Mouse (Mus musculus) NIH3T3 (cell line): ENCODE data around the gene Csad.
"Not testable (repeated sequence)": the region's sequence is repeated elsewhere in the genome, so short reads cannot be mapped to it uniquely, and the experiment has no call there.

Source experiments
- DNase-seq: peaks from one replicate; pipeline ENCODE4 v3.0.0-alpha.2; 2012; ENCODE audit warnings: low read depth

Gene Csad

DNA sequence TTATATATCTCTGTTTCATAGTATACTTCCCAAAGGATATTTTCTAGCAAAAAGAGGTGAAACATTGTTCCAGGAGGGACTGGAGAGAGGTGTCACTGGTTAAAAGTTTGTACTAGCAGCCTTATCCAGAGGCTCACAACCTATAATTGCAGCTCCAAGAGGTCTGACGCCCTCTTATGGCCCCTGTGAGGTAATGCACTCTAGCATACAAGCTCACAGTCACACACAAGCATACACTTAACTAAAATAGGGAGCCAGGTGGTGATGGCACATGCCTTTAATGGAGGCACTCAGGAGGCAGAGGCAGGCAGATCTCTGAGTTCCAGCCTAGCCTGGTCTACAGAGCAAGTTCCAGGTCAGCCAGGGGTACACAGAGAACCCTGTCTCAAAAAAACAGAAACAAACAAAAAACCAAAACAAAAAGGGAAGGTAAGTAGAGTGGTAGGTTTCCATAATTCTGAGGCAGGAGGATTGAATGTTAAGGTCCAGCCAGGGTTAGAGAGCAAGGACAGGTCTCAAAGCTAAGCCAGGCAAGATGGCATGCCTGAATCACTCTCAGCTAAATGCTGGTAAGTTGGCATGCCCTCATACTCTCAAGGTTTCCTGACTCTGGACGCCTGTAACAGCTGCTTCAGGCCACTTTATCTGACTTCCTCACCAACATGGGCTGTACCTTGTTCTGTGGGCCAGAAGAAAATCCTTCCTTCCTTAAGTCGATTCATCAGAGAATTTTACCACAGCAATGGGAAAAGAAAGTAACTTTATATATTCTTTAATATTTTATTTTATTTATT, 40.4 kb downstream of the Csad start:
- DNase-seq = no peak

DNA sequence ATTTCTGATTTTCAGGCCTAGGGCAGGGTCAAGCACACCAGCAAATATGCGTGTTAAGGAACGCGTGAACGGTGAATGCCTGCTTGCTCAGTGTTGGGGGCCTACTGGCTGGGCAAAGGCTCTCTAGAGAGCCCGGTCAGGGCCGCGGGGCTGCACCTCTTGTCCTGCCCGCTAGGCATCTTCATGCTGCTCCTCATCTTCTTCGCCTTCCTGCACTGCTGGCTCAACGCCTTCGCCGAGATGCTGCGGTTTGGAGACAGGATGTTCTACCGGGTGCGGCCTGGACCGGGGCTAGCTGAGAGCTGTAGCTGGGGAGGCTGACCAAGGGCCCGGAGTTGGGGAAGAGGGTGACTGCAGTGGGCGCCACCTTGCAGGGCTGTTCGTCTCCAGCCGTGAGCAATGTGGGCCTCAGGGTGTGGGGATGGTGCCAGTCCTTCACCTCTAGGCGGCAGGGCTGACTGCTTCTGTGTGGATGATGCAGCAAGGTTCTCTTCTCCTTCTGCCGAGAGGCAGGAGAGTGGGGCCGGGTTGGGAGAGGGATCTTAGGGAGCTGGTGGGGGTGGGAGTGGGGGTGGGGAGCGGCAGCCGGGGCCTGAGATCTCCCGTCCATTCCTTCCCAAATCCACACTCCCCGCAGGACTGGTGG, 44.0 kb downstream of the Csad start:
- DNase-seq = no peak

DNA sequence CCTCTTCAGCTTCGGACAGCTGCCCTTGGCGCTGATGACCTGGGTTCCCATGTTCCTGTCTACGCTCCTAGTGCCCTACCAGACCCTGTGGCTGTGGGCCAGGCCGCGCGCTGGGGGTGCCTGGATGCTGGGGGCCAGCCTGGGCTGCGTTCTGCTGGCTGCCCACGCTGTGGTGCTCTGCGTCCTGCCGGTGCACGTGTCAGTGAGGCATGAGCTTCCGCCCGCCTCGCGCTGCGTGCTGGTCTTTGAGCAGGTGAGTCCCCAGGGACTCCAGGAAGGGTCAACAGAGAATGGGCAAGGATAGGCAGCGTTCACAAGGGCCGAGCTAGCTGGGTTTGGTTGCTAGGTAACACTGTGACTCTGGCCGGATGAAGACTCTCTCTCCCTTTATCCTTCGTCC, 47.7 kb downstream of the Csad start:
- DNase-seq = no peak

DNA sequence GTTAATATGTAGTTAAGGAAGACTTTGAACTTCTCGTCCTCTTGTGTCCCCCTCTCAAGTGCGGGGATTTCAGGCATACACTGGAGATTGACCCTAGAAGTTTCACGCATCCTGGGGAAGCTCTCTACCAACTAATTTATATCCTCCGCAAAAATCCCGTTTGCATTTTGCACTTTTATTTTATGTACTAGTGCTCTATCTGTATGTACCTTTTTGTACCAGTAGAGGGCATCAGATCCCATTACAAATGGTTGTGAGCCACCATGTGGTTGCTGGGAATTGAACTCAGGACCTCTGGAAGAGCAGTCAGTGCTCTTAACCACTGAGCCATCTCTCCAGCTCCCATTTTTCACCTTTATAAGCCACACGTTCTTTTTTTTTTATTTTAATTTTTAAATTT, 49.5 kb downstream of the Csad start:
- DNase-seq = not testable (repeated sequence)

DNA sequence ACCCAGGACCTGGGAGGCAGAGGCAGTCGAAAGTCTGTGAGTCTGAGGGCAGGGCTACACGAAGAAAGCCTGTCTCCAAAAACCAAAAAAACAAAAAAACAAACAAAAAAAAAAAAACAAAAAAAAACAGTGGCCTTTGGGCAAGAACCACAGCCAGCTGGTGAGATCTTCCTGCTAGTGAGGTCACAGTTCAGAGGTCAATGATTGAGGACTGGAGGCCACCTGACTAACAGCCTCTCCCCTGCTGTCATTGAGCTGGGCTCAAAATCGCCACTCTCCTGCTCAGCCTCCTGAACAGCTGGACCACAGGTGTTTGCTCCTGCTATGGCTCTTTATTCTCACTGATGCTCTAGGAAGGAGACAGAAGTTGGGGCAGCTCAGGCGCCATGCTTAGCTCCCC, 51.9 kb downstream of the Csad start:
- no peak for DNase-seq

DNA sequence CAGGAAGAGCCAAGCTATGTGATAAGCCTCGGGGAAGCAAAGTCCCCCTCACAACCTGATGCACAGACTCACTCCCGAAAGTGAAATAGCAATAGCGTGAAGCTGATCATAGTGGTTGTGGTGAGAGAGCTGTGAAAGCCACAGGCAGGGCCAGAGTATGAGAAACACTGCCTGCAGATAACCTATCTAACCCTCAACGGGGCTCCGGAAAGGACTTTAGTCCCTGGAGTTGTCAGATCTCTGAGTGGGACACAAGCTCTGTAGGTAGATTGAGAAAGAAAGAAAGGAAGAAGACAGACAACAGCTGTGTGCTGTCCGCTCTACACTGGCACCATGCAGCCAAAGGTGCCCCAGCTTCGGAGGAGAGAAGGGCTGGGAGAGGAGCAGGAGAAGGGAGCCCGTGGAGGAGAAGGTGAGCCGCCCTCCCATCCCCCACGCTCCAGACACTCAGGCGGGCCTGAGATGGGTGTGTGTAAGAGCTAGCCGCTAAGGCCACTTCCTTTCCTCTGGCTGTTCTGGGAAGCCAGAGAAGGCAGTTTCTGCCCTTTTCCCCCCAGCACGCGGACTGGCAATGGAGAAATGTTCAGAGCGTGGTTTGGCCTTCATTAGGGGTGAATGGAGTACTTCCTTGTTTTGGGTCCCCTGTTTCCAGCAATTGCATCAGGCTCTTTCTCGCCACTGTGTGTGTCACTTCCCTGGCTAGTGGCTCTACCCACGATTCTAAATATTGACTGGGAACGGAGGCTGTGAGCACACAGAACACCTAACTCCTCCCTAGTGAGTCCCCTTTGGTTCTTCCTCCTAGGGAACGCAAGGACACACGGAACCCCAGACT, 54.0 kb downstream of the Csad start, which contains the start of gene Soat2:
Gene Soat2, plus strand, starts transcription at position 226 of the 835 bp plus-strand sequence.
- DNase-seq = peak; percentile 66

DNA sequence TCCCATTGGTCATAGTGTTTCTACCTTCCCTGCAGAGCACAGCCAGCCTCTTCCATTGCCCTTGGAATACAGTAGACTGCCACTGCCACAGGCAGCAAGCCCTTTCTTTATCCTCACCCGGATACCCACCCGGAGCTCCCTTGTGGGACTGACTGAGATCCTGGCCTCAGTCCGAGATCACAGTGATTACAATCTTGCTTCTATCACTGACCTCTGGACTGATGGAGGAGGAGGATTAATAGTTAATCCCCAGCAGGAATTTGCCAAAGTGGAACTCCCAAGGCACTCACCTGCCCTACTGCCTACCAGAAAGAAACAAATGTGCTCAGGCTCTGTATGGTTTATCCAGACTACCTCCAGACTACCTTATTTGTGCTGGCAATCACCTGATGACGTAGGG, 55.0 kb downstream of the Csad start:
- DNase-seq = no peak

DNA sequence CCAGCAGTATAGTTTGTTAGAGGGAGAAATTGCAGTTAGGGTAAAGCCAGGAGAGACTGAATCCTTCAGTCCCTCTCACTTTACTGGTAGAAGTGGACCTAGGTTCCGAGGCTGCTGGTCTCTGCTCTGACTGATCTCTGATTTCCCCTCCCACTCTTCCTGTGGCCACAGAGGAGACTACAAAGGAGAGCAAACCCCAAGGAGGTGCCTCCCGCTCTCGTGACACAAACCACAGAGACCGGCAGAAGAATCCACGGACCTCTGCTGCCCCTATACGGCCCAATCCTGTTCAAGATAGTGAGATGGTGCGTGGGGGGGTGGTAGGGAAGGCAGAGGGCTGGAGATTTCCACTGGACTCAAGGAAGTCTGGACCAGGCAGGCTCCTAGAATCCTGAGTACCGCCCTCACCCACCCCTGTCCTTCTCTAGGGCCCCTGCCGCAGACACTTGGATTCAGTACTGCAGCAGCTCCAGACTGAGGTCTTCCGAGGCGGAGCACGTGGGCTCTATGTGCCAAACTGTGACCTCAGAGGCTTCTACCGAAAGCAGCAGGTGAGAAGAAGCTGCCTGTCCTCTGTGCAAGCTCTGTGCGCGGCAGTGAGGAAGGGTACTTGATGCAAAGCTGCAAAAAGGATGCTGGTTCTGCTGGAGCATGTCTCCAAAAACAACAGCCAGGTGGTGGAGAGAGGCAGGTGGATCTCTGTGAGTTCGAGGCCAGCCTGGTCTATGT, 56.7 kb downstream of the Csad start:
- no peak for DNase-seq

DNA sequence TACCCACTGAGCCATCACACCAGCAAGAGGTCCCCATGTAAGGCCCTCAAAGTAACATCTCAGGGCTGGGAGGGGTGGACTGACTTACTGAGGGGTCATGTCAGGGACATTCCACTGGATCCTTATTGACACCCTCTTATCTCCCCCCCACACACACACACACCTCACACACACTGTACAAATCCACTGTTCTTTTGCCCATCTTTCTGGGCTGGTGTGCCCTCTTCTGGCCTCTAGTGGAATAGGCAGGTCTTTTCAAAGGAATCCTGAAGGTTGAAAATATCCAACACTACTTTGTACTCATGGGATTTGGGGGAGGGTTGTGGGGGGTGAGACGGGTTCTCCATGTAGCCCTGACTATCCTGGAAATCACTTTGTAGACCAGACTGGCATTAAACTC, 57.6 kb downstream of the Csad start:
- peak; percentile 83 for DNase-seq

DNA sequence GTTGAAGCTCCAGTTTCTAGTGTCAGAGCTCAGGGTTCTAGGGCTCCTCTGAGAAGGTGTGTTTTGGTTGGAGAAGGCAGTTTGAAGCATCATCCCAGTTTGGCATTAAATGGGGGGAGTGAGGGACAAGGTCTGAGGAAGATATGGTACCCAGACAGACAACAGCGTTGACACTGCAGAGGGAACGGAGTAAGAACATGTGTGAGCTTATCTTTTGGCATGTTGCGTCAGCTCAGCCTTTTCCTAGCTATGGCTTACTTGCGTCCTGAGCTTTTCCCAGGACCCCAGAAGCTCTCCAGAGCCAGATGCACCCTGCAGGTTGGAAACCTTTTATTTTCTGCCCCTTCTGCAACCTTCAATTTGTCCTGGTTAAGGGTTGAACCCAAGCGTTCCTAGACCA, 58.4 kb downstream of the Csad start:
- DNase-seq = no peak

DNA sequence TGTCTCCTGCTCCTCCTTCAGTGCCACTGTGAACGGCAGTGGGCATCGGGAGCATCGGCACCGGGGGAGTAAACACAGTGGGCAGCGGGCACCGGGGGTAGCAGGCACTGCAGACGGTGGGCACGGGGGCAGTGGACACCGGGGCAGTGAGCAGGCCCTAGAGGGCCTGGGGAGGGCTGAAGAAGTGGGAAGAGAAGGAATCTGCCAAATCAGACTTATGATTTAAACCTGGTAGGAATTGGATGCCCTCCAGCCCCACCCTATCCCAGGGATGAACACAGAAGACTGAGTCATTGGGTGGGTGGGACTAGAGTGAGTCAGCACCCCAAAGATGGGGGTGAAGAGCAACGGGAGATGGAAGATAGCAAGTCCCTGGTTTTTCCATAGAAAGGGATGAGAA, 59.2 kb downstream of the Csad start:
- peak; percentile 97 for DNase-seq

DNA sequence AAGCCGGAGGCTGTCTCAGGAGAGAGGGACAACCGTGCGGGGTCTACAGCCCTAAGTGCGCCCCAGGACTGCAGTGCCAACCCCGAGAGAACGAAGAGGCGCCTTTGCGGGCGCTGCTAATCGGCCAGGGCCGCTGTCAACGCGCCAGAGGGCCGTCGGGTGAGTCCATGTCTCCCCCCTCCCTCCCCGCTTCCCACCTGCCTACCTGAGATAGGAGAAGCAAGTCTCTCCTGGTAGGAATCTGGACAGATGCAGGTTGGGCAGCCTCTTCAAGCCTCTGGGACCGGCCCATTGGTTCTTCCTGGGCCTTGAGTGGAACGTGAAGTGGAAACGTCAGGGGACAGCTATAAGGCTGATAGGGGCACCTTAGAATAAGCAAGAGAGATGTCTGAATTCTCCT, 59.8 kb downstream of the Csad start:
- DNase-seq = peak; percentile 55

DNA sequence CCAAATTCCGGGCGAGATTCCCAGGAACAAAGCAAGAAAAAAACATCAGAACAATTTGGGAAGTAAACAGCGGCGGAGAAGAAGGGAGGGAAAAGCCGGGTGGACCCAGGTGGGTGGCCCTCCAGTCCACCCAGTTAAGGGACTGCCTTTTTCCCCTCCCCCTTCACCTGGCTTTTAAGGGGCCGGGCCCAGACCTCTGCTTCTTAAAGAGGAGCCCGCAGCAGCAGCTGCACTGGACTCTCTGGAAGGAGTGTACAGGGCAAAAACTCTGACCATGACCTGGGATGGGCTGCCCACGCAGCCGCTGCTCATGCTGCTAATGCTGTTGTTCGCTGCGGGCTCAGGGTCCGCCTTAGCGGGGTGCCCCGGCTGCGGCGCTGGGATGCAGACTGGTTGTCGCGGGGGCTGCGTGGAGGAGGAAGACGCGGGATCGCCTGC, 60.2 kb downstream of the Csad start, which contains the start of gene Igfbp6:
Gene Igfbp6, plus strand, starts transcription at position 89 of the 438 bp plus-strand sequence.
- DNase-seq = peak; percentile 69

DNA sequence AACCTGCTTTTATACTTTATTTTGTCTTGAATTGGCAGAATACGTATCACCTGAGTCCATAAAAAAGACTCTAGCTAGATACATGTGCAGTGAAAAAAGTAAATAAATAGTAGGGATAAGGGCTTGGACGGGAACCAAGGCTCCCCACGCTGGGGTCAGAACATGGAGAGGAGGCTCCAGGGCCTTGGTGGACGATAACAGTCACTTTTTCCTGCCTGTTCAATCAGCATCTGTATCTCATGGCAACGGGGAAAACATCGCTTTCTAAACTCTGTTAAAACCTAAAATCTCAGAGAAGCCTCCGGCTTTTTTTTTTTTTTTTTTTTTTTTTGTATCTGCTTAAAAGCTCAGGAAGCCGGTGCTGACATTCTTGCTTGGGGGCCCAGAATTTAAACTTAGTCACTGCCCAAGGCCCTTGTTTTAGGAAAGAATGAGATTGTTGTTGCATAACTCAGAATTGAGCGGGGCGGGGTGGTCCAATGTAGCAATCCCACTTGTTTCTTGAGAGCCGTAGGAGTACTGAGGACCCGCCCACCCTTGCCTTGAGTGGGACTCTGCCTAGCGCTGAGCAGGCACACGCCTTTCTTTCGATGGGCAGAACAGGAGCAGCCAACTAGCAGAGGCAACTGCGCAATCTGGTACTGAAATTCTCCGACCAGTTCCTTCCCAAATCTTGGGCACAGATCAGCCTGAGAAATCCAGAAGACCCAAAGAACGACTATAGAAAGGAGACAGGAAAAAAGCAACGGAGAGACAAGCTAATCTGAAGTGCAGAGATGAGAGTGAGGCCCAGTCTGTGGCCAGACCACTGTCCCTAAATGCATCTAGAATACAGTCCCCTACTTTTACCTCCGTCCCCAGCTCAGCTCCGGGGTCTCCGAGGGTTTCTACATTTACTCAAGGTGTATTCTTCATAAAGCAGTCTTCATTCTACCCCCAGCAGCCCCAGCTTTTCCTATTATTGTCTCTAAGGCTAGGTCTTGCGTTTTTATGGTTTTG, 61.3 kb downstream of the Csad start:
- DNase-seq = peak; percentile 95

DNA sequence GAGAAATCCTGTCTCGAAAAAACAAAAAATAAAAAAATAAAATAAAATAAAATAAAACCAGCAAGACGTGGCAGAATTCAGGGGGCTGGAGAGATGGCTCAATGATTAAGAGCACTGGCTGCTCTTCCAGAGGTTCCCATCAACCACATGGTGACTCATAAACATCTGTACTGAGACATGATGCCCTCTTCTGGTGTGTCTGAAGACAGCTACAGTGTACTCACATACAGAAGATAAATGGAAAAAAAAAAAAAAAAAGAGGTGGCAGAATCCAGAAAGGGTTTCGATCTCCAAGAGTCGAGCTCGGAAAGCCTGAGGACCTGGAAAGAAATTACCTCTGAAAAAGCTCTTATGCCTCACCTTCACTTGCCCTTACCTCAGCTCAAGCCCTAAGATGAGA, 63.4 kb downstream of the Csad start:
- no peak for DNase-seq

DNA sequence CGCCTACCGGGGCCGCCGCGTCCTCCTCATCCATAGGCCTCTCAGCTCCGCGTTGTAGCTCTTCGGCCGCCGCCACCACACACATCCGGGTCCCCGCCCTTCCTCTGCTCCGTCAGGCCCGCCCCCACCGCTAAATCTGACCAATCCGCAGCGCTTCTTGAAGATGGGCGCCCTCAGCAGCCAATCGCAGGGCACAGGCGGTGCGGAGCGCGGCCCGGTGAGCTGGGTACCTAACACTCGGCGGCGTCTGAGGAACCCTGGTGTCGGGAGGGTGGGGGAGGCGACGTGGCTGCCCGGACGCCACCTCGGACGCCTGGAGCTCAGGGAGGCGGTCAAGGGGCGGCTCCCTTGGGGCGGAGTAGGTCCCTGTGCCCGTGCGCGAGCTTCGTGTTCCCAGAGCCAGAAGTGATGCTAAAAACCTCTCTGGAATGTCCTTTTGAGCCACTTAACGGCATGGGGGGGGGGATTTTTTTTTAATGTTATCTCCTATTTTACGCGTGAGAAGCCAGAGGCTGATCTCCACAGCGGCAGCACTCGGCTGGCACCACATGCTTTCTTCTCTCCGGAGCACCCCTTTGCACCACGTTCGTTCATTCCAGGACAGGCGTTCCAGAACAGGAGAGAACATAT, 68.3 kb downstream of the Csad start, which contains the start of gene Spryd3:
Gene Spryd3, minus strand, starts transcription at position 106 of the 630 bp plus-strand sequence.
- peak; percentile 97 for DNase-seq

DNA sequence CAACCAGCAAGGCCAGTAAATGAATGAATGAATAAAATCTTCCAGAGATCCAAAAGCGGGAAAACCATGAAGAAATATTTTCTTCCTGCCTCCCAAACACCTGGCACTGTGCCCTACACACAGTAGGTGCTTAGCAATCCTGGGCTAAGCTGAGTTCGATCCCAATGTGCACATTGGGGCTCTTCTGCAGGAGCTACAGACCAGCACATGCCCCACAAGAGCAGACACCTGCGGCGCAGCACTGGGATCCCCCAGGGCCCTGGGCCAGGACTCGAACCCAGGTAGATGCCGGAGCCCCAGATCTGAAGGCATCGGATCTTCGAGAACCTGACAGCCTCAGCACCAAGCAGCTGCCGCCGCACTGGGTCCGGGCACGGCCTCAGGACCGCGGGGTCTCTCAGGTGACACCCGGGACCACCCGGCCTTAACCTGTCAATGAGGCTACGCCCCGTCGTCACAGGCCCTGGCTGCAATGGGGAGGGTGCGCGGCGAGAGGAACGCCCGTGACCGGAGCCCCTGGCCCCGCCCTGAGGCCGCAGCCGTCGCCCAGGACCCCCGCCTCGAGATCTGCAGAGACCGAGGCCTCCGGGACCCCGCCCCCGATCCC, 68.9 kb downstream of the Csad start:
- peak; percentile 50 for DNase-seq

DNA sequence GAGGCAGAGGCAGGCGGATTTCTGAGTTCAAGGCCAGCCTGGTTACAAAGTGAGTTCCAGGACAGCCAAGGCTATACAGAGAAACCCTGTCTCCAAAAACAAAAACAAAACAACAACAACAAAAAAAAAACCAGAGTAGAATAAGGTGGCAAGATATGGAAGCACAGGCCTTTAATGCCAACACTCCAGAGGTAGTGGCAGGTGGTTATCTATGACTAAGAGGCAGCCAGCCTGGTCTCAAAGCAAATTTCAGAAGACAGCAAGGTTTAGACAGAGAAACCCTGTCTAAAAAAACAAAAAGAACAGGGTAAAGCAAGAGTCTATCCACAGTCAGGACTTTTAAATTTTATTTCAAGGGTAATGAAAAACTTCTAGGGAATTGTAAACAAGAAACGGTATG, 69.8 kb downstream of the Csad start:
- no peak for DNase-seq

DNA sequence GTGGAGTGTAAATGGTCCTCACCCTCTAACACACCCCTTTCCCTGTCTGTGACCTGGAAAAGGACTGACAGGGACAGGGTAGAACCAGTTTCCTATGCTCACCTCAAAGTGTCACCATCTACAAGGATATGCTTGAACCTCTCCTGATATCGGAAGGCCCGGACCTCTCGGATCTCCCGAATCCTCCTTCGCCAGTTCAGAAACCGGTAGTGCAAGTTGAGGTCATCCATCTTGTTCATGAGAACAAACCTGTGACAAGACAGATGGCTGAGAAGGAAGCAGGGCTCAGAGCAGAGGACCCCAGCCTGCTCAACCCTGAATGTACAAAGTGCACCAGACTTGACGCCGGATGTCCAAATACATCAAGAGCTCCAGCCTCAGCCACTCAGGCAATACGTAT, 71.2 kb downstream of the Csad start:
- no peak for DNase-seq
